Mouse (Mus musculus) small intestine, adult 2 months (tissue): Measurements from ENCODE around the gene Pex5.

Experiments
- CTCF ChIP-seq: fragments of 200-500 bp; IDR thresholded peaks from 2 replicates; pipeline ENCODE4 v1.5.1; 2012; ENCODE audit warnings: low read depth, mild to moderate bottlenecking, control low read depth, inconsistent platforms, low read length, moderate library complexity, mixed read lengths; ENCODE audit not compliant: insufficient replicate concordance, insufficient read length; ENCODE audit errors: extremely low read depth
- POLR2A ChIP-seq: fragments of 200-500 bp; IDR thresholded peaks from 2 replicates; pipeline ENCODE4 v1.6.1; 2012; ENCODE audit warnings: low read depth, mild to moderate bottlenecking, control low read depth, inconsistent platforms, low read length, moderate library complexity

DNA sequence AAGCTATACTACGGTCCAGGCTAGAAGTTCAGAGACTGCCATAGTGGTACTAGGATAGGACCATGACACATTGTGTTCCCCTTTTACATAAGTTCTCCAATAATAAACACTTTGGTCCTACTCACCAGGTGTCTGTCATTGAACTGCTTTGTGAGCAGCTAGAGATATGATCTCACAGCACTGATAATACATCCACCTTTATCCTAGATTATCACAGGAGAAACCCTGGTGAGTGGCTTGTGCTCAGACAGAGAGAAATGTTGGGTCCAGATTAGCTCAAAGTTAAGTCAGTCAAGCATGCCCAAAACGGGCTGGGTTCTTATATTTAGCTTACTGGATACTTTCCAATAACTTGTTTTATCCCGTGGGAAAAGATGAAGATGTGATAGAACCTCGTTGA lies 40.2 kb downstream of the Pex5 start:
- no peak for TF ChIP-seq CTCF
- no peak for TF ChIP-seq POLR2A
